Comparison of ENCODE assay signal across 8 mouse cellular contexts in the genomic region with DNA sequence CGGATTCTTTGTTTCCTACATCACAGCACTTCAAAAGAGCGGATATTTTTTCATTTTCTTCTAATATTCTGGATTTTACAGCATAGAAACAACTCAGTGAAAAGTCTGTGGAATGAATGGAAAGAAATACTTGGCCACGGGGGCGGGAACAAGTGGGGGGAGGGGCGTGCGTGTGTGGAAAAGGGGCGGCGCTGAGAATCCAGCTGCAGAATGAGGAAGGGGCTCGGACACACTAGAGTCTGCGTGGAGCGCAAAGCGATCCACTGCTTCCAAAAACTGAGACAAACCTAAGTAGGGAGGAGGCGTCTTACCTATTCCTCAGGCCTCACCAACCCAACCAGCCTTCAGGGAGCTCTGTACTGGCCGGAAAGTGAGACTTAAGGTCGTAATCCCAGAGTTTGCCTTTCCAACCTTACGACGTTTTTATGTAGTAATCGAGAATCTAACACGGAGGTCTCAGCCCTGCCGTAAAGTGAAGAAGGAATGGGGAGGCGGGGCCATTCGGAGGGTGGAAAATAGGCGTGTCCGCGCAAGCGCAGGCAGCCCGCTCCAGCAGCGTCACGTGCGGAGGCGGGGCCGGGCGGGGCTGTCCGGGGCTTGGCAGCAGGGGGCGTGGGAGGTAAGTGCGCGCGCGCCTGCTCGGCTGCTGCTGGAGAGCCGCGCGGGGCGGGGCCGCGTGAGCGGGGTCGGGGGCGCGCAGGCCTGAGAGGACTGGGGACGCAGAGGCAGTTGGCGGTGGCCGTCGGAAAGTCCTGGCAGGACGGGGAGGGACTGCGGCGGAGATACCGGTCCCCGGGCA. TPM values are rescaled to one million over a fixed set of nuclear protein-coding genes. Genes with fewer than 3 reads are reported as not detected.
DNase-seq lines count a peak whose midpoint lies in the region; ATAC-seq lines count a peak whose summit lies in the region.

Gene Senp8 (minus strand): TSS at position 444 of the 799 bp plus-strand sequence.
Gene Myo9a (plus strand): TSS at position 630 of the 799 bp plus-strand sequence.

- under 1% methylated on average over 57 of the region's 59 CpGs for WGBS in heart, embryonic 14.5 days
- under 1% methylated on average over 59 of the region's 59 CpGs for WGBS in liver, embryonic 13.5 days (ENCODE audit: insufficient replicate concordance)
- under 1% methylated on average over 59 of the region's 59 CpGs for WGBS in stomach, embryonic 16.5 days

- H3K4me1 ChIP-seq in heart, embryonic 14.5 days (ENCODE audit: control insufficient read depth in 2 of 2, insufficient read depth in 2 of 2, low read length in 2 of 2) = peaks cover 2 to 17% of the 10 kb centered on the region in 2 experiments; a peak in 3 of 4 replicates
- H3K4me1 ChIP-seq in liver, embryonic 13.5 days (replicated peaks) = peaks cover 26% of the 10 kb centered on the region
- no peaks in the 10 kb centered on the region; the same call in 1 of the 2 replicates for H3K4me1 ChIP-seq in stomach, embryonic 16.5 days (ENCODE audit: control insufficient read depth, insufficient read depth, low read length)

- H3K27me3 ChIP-seq in heart, embryonic 14.5 days (ENCODE audit: control insufficient read depth, insufficient read depth, low read length) = no peaks in the 10 kb centered on the region
- no peaks in the 10 kb centered on the region for H3K27me3 ChIP-seq in liver, embryonic 13.5 days
- no peaks in the 10 kb centered on the region for H3K27me3 ChIP-seq in stomach, embryonic 16.5 days (ENCODE audit: control insufficient read depth, insufficient read depth, low read length)

- H3K27ac ChIP-seq in heart, embryonic 14.5 days (replicated peaks in 1 of 2; ENCODE audit: control insufficient read depth in 1 of 2, insufficient read depth in 1 of 2, low read depth in 2 of 2, low read length in 2 of 2) = peak within 1 kb of the TSS; percentile 95 to 98
- H3K27ac ChIP-seq in liver, embryonic 13.5 days = peak within 1 kb of the TSS; percentile 90
- peak within 1 kb of the TSS; percentile 96 for H3K27ac ChIP-seq in stomach, embryonic 16.5 days (ENCODE audit: low read length)

- peak; percentile 97 for DNase-seq in c-Kit-negative CD71-positive TER-119-positive erythroid progenitor cells, embryonic 14.5 days (ENCODE audit: low read depth, low spot score)
- peak; percentile 97 for DNase-seq in fibroblast of lung, adult 2 months (ENCODE audit: low read depth)
- peak; percentile 100 for DNase-seq in kidney, postnatal 14 days
- DNase-seq in liver, embryonic 13.5 days = peak; percentile 99
- peak; percentile 100 for DNase-seq in neural tube, embryonic 10.5 days (ENCODE audit: extremely low spot score, low spot score)

- H3K9me3 ChIP-seq in heart, embryonic 14.5 days (ENCODE audit: control insufficient read depth, low read length) = no peaks in the 10 kb centered on the region
- no peaks in the 10 kb centered on the region for H3K9me3 ChIP-seq in liver, embryonic 13.5 days (replicated peaks)
- H3K9me3 ChIP-seq in stomach, embryonic 16.5 days (replicated peaks; ENCODE audit: control insufficient read depth, low read length) = no peaks in the 10 kb centered on the region

- peak within 1 kb of the TSS; percentile 87 to 99 for H3K4me3 ChIP-seq in heart, embryonic 14.5 days (ENCODE audit: control insufficient read depth in 1 of 2, insufficient read depth in 1 of 2, low read depth in 1 of 2, low read length in 2 of 2)
- H3K4me3 ChIP-seq in liver, embryonic 13.5 days (replicated peaks) = peak within 1 kb of the TSS; percentile 86
- peak within 1 kb of the TSS; percentile 78 for H3K4me3 ChIP-seq in stomach, embryonic 16.5 days (replicated peaks; ENCODE audit: low read length)

- peak; percentile 78 for ATAC-seq in CD4-positive, CD25-positive, alpha-beta regulatory T cell, adult 4 months
- ATAC-seq in heart, embryonic 14.5 days (ENCODE audit: insufficient number of reproducible peaks, insufficient read depth, low FRiP score, low read depth) = peak; percentile 96
- peak; percentile 88 for ATAC-seq in liver, embryonic 13.5 days (ENCODE audit: low read depth)
- ATAC-seq in stomach, embryonic 16.5 days (ENCODE audit: insufficient read depth, low FRiP score) = peak; percentile 95

- H3K4me2 ChIP-seq in heart, embryonic 14.5 days (ENCODE audit: low read length) = peak within 1 kb of the TSS; percentile 92
- peak within 1 kb of the TSS; percentile 92 for H3K4me2 ChIP-seq in liver, embryonic 13.5 days
- H3K4me2 ChIP-seq in stomach, embryonic 16.5 days (ENCODE audit: low read depth, low read length) = peak within 1 kb of the TSS; percentile 78

- peak within 1 kb of the TSS; percentile 85 for H3K9ac ChIP-seq in heart, embryonic 14.5 days (ENCODE audit: low read length)
- H3K9ac ChIP-seq in liver, embryonic 13.5 days = peak within 1 kb of the TSS; percentile 83
- peak within 1 kb of the TSS; percentile 91 for H3K9ac ChIP-seq in stomach, embryonic 16.5 days (ENCODE audit: low read length)

- no peaks in the 10 kb centered on the region for H3K36me3 ChIP-seq in heart, embryonic 14.5 days (ENCODE audit: control insufficient read depth, insufficient read depth, low read length)
- H3K36me3 ChIP-seq in liver, embryonic 13.5 days = no peaks in the 10 kb centered on the region
- no peaks in the 10 kb centered on the region for H3K36me3 ChIP-seq in stomach, embryonic 16.5 days (ENCODE audit: control insufficient read depth, insufficient read depth, low read length)

RNA-seq across cellular contexts. Expression of gene Senp8, which starts in this region (rescaled TPM):
- 1 to 10 TPM; 6.4 to 7.2 TPM for polyA plus RNA-seq in CD4-positive, CD25-positive, alpha-beta regulatory T cell, adult 4 months (2017; shearing (Covaris generic))
- polyA plus RNA-seq in heart, embryonic 14.5 days (2014; fragmentation: Nextera tagmentation; extraction: Ambion mirVana) = 10.9 and 12.6 TPM in 2 replicates
- polyA plus RNA-seq in liver, embryonic 13.5 days (2015; fragmentation: Nextera tagmentation; extraction: Ambion mirVana) = 4.4 and 4.7 TPM in 2 replicates
- 7.6 and 10.7 TPM in 2 replicates for polyA plus RNA-seq in stomach, embryonic 16.5 days (2015; fragmentation: Nextera tagmentation; extraction: Ambion mirVana)

RNA-seq across cellular contexts. Expression of gene Myo9a, which starts in this region (rescaled TPM):
- 10 to 100 TPM; 42.0 to 61.6 TPM for polyA plus RNA-seq in CD4-positive, CD25-positive, alpha-beta regulatory T cell, adult 4 months (2017; shearing (Covaris generic))
- polyA plus RNA-seq in heart, embryonic 14.5 days (2014; fragmentation: Nextera tagmentation; extraction: Ambion mirVana) = 12.1 and 12.4 TPM in 2 replicates
- 2.5 and 3.0 TPM in 2 replicates for polyA plus RNA-seq in liver, embryonic 13.5 days (2015; fragmentation: Nextera tagmentation; extraction: Ambion mirVana)
- 13.8 and 15.0 TPM in 2 replicates for polyA plus RNA-seq in stomach, embryonic 16.5 days (2015; fragmentation: Nextera tagmentation; extraction: Ambion mirVana)

Comparison
In these comparisons a context has a peak if more than half of its experiments do, and no peak if none do; other contexts are left out.
1. Peak in every context shown above with its lines: DNase-seq, ATAC-seq, H3K4me3 ChIP-seq and H3K27ac ChIP-seq.